Mouse (Mus musculus) left cerebral cortex, adult 9 months (tissue): ENCODE data around the gene Tmem145.

Experiments used
- DNase-seq, 2 experiments: peaks; one replicate each; pipeline ENCODE4 v3.0.0; 2022; ENCODE audit warnings: low spot score in 2 of 2

Gene Tmem145

GRCm38 (mm10) chr7:25275555-25276298 lies 30.2 kb upstream of the Tmem145 start:
- DNase-seq = no peak

- DNase-seq = no peak
Observed at GRCm38 (mm10) chr7:25277405-25277804, 28.5 kb upstream of the Tmem145 start.

GRCm38 (mm10) chr7:25277998-25278340 lies 27.9 kb upstream of the Tmem145 start:
- DNase-seq = no peak

GRCm38 (mm10) chr7:25278341-25279075 lies 27.4 kb upstream of the Tmem145 start:
- DNase-seq = peak; percentile 85 to 88

- peak; percentile 86 to 94 for DNase-seq
Observed at GRCm38 (mm10) chr7:25279076-25279860, 26.6 kb upstream of the Tmem145 start.

GRCm38 (mm10) chr7:25279861-25280791 lies 25.8 kb upstream of the Tmem145 start:
- DNase-seq = peak in 1 of 2 experiments; percentile 59

GRCm38 (mm10) chr7:25281166-25281733 lies 24.7 kb upstream of the Tmem145 start:
- no peak for DNase-seq

- peak; percentile 93 to 96 for DNase-seq
Observed at GRCm38 (mm10) chr7:25281734-25282601, 23.9 kb upstream of the Tmem145 start.

- DNase-seq = no peak
Observed at GRCm38 (mm10) chr7:25282731-25283211, 23.1 kb upstream of the Tmem145 start.

- DNase-seq = no peak
Observed at GRCm38 (mm10) chr7:25283637-25284036, 22.3 kb upstream of the Tmem145 start.

- no peak for DNase-seq
Observed at GRCm38 (mm10) chr7:25284171-25284570, 21.7 kb upstream of the Tmem145 start.

- no peak for DNase-seq
Observed at GRCm38 (mm10) chr7:25284766-25285165, 21.1 kb upstream of the Tmem145 start.

- no peak for DNase-seq
Observed at GRCm38 (mm10) chr7:25285511-25286238, 20.2 kb upstream of the Tmem145 start.

GRCm38 (mm10) chr7:25286989-25287388 lies 18.9 kb upstream of the Tmem145 start:
- no peak for DNase-seq

GRCm38 (mm10) chr7:25288011-25288410 lies 17.9 kb upstream of the Tmem145 start:
- no peak for DNase-seq

- DNase-seq = no peak
Observed at GRCm38 (mm10) chr7:25288721-25289120, 17.2 kb upstream of the Tmem145 start.

- DNase-seq = no peak
Observed at GRCm38 (mm10) chr7:25289925-25290324, 16.0 kb upstream of the Tmem145 start.

- DNase-seq = no peak
Observed at GRCm38 (mm10) chr7:25290463-25290862, 15.4 kb upstream of the Tmem145 start.

- no peak for DNase-seq
Observed at GRCm38 (mm10) chr7:25290911-25291310, 15.0 kb upstream of the Tmem145 start.
